Mouse (Mus musculus) heart, embryonic 13.5 days (tissue): ENCODE results near the gene Mef2d. TPM values are rescaled to one million over a fixed set of nuclear protein-coding genes. Genes with fewer than 3 reads are reported as not detected.

Source experiments
- ATAC-seq: fragments of 200-750 bp; cut with Nextera tagmentation; 2 replicates; pipeline ENCODE4 v1.8.0; 2017; ENCODE audit warnings: moderate TSS enrichment; ENCODE audit not compliant: insufficient number of reproducible peaks, low FRiP score, low TSS enrichment; ENCODE audit errors: extremely low read depth
- H3K27ac ChIP-seq: fragments of 300-500 bp; sonication (generic); replicated peaks from 2 replicates; pipeline ENCODE4 v1.5.1; 2015; ENCODE audit warnings: moderate library complexity, mild to moderate bottlenecking, inconsistent platforms
- H3K27me3 ChIP-seq: fragments of 300-500 bp; sonication (generic); replicated peaks from 2 replicates; pipeline ENCODE4 v1.6.1; 2015; ENCODE audit warnings: mild to moderate bottlenecking, inconsistent platforms
- H3K36me3 ChIP-seq: fragments of 300-500 bp; sonication (generic); 2 replicates; pipeline ENCODE4 v1.6.1; 2015; ENCODE audit warnings: mild to moderate bottlenecking, inconsistent platforms
- H3K4me1 ChIP-seq: fragments of 300-500 bp; sonication (generic); 2 replicates; pipeline ENCODE4 v1.6.1; 2015; ENCODE audit warnings: inconsistent platforms
- H3K4me2 ChIP-seq: fragments of 300-500 bp; sonication (generic); 2 replicates; pipeline ENCODE4 v1.6.1; 2015; ENCODE audit warnings: inconsistent platforms, mild to moderate bottlenecking, moderate library complexity
- H3K4me3 ChIP-seq: fragments of 300-500 bp; sonication (generic); 2 replicates; pipeline ENCODE4 v1.5.1; 2015; ENCODE audit warnings: moderate library complexity, mild to moderate bottlenecking, inconsistent platforms
- H3K9ac ChIP-seq: fragments of 300-500 bp; sonication (generic); 2 replicates; pipeline ENCODE4 v1.6.1; 2015; ENCODE audit warnings: inconsistent platforms, mild to moderate bottlenecking, moderate library complexity
- H3K9me3 ChIP-seq: fragments of 300-500 bp; sonication (generic); 2 replicates; pipeline ENCODE4 v1.6.1; 2016; ENCODE audit warnings: inconsistent platforms
- WGBS: fragments of 180-500 bp; shearing (Covaris S2); methylation state at CpG from one replicate; pipeline ENCODE4 v1.1.7; 2015; ENCODE audit warnings: mixed read lengths; 5-methylcytosine and 5-hydroxymethylcytosine counted together
- polyA plus RNA-seq: library from polyadenylated mRNA; unstranded; fragments of >200 nt; fragmentation: Nextera tagmentation; extraction: Ambion mirVana; gene quantifications from 2 replicates; pipeline ENCODE4 v1.2.1, GENCODE M21; 2015

The Mef2d gene
- polyA plus RNA-seq, 1 experiment from 2014 or later = 37.1 TPM

DNA sequence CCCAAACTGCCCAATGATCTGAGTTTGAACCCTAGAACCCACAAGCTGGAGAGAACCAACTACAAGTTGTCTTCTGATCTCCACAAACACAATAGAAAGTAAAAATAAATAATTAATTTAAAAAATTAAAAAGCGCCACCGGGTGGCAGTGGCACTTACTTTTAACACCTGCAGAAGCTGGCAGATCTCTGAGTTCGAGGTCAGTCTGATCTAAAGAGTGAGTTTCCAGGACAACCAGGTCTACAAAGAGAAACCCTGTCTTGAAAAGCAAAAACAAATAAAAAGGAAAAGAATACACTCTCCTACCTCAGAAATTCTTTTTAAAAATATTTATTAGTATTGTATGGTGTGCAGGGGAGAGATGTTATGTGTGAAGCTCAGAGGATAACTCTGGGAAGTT is 4.4 kb upstream of the Mef2d start:
- Histone ChIP-seq H3K9me3 (no peaks in the 10 kb centered on the region), H3K4me2 (peak overlapping the region; percentile 95), H3K4me1 (peaks cover 66% of the 10 kb centered on the region), H3K4me3 (peak overlapping the region; percentile 96), H3K9ac (peak overlapping the region; percentile 77), H3K36me3 (no peaks in the 10 kb centered on the region), H3K27me3 (no peaks in the 10 kb centered on the region), H3K27ac (peak overlapping the region; percentile 100)
- ATAC-seq = no peak
- 9% methylated on average over 3 of the region's 3 CpGs for WGBS

- H3K4me3 ChIP-seq = peak overlapping the region; percentile 96
- under 1% methylated on average over 32 of the region's 32 CpGs for WGBS
- H3K4me1 ChIP-seq = peaks cover 58% of the 10 kb centered on the region
- no peaks in the 10 kb centered on the region for H3K27me3 ChIP-seq
- H3K36me3 ChIP-seq = no peaks in the 10 kb centered on the region
- peak overlapping the region; percentile 90 for H3K9ac ChIP-seq
- peak overlapping the region; percentile 95 for H3K4me2 ChIP-seq
- peak overlapping the region; percentile 100 for H3K27ac ChIP-seq
- peak; percentile 49 for ATAC-seq
- H3K9me3 ChIP-seq = no peaks in the 10 kb centered on the region
Measured at GRCm38 (mm10) chr3:88138336-88139242, 3.6 kb upstream of the Mef2d start.

DNA sequence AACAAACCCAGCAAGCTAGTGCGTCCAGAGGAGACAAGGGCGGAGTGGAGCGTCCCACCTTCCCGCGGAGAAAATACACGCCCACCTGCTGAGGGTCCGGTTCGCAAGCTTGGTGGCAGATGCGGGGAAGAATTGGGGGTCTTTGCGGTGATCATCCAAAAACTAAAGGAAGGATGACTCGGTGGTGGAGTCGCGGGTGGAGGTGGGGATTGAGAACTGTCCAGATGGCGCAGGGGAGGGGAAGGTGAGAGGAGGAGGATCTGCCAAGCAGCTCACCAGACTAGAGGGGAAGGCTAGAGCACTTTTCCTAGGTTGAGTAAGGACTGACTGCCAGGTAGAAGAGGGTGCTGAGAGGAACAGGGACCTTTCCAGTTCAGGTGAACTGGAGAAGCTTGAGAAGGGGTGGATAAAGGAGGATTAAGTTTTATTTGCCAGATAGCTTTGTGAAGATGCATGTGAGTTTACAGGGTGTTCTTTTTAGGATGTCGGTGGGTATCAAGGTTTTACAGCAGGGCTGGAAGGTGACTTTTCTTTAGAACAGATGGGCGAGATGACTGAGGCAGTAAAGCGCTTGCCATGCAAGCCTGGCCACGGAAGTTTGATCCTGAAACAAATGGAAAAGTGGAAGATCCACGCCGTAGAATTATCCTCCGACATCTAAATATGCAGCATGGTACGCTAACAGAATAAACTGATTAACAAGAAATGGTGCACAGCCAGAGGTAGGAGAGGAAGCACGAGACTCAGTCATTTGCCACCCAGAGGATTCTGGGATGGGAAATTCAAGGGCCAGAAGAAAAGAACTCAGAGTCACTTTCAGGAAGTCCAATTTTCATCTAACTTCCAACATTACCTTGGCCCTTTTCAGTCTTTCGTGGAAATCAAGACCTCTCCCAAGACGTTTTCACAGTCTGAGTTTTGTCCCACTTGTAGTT is 2.7 kb upstream of the Mef2d start:
- H3K9me3 ChIP-seq = no peaks in the 10 kb centered on the region
- H3K36me3 ChIP-seq = no peaks in the 10 kb centered on the region
- ATAC-seq = no peak
- H3K27ac ChIP-seq = peak overlapping the region; percentile 100
- no peaks in the 10 kb centered on the region for H3K27me3 ChIP-seq
- peak overlapping the region; percentile 90 for H3K9ac ChIP-seq
- WGBS = 15% methylated on average over 25 of the region's 25 CpGs
- peaks cover 58% of the 10 kb centered on the region for H3K4me1 ChIP-seq
- H3K4me2 ChIP-seq = peak overlapping the region; percentile 95
- peak overlapping the region; percentile 96 for H3K4me3 ChIP-seq

DNA sequence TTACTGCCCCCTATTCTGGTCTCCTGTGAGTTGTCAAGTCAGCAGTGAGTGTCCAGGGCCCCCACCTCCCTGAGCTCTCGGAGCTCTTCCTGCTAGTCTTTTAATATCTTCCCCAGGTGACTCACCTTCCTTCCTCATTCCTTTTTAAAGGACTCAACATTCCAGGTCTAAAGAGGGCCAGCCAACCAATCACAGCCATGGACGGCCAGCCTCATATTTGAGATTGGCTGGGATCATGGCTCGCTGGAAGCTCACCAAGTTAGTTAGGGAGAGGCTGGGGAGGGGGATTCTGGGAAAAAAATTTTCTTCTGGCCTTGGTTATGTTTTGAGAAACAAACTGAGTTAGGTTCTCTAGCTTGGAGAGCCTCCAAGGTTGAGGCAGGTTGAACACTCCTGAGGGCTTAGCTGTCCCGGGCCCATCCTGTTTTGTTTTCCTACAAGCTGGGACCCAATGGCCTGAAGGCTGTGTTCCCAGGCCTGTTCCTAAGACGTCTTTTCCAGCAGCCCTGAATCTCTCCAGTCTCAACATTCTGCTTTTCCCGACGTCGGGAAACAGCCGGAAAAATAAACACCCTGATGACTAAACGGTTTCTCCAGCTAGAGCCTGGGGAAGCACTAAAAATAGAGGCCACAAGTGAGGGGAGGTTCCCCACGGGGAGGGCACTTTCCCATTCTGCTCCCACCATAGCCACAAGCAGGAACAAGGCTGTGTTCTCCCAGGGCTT is 1.8 kb upstream of the Mef2d start:
- 7% methylated on average over 11 of the region's 11 CpGs for WGBS
- H3K9ac ChIP-seq = peak overlapping the region; percentile 90
- no peak for ATAC-seq

DNA sequence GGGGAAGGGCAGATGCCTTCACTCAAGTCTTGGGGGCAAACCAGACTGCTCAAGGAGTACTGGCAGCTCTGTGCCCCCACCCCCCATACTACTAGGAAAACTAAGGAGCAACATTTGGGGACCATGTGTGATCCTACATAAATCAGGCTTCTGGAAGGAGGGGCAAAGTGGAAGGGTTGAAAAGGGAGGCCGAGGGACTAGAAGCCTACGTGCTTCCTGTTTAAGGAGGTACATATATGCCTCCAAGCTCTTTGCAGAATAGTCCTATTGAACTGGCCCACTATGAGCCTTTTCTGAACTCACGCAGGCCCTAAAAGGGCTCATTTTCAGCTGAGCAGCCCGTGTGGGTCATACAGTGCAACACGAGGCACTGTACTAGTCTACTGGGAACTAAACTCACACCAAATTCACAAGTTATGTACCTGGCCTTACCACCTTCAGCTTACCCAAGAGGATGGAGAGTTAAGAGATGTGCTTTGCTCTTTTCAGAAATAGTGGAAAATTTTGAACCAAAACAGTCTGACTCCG is 1.2 kb upstream of the Mef2d start:
- peak overlapping the region; percentile 96 for H3K4me3 ChIP-seq
- peaks cover 4% of the 10 kb centered on the region; the same call in 1 of the 2 replicates for H3K36me3 ChIP-seq
- peak overlapping the region; percentile 98 for H3K9ac ChIP-seq
- 28% methylated on average over 6 of the region's 6 CpGs for WGBS
- no peaks in the 10 kb centered on the region for H3K27me3 ChIP-seq
- H3K4me2 ChIP-seq = peak overlapping the region; percentile 95
- peak overlapping the region; percentile 100 for H3K27ac ChIP-seq
- ATAC-seq = no peak
- peaks cover 65% of the 10 kb centered on the region for H3K4me1 ChIP-seq
- H3K9me3 ChIP-seq = no peaks in the 10 kb centered on the region

More for the DNA sequence above, 1.8 kb upstream of the Mef2d start:
- Histone ChIP-seq H3K4me3 (peak overlapping the region; percentile 96), H3K9me3 (no peaks in the 10 kb centered on the region), H3K36me3 (no peaks in the 10 kb centered on the region), H3K27ac (peak overlapping the region; percentile 100), H3K27me3 (no peaks in the 10 kb centered on the region), H3K4me1 (peaks cover 59% of the 10 kb centered on the region), H3K4me2 (peak overlapping the region; percentile 95)

GRCm38 (mm10) chr3:88141439-88141786 is 759 bp upstream of the Mef2d start:
- Histone ChIP-seq H3K4me3 (peak overlapping the region; percentile 96), H3K9me3 (no peaks in the 10 kb centered on the region), H3K27ac (peak overlapping the region; percentile 100), H3K4me2 (peak overlapping the region; percentile 95), H3K27me3 (no peaks in the 10 kb centered on the region), H3K4me1 (peaks cover 69% of the 10 kb centered on the region), H3K36me3 (peaks cover 4% of the 10 kb centered on the region; the same call in 1 of the 2 replicates), H3K9ac (peak overlapping the region; percentile 98)
- no peak for ATAC-seq
- WGBS = 7% methylated on average over 9 of the region's 9 CpGs

GRCm38 (mm10) chr3:88142546-88142915 is 359 bp downstream of the Mef2d start:
- peak overlapping the region; percentile 100 for H3K27ac ChIP-seq
- no peaks in the 10 kb centered on the region for H3K9me3 ChIP-seq
- peak; percentile 23 for ATAC-seq
- H3K27me3 ChIP-seq = no peaks in the 10 kb centered on the region
- peaks cover 73% of the 10 kb centered on the region for H3K4me1 ChIP-seq
- peak overlapping the region; percentile 96 for H3K4me3 ChIP-seq
- peak overlapping the region; percentile 95 for H3K4me2 ChIP-seq
- H3K9ac ChIP-seq = peak overlapping the region; percentile 98
- H3K36me3 ChIP-seq = peaks cover 4% of the 10 kb centered on the region; the same call in 1 of the 2 replicates
- 0% methylated on average over 56 of the region's 57 CpGs for WGBS

DNA sequence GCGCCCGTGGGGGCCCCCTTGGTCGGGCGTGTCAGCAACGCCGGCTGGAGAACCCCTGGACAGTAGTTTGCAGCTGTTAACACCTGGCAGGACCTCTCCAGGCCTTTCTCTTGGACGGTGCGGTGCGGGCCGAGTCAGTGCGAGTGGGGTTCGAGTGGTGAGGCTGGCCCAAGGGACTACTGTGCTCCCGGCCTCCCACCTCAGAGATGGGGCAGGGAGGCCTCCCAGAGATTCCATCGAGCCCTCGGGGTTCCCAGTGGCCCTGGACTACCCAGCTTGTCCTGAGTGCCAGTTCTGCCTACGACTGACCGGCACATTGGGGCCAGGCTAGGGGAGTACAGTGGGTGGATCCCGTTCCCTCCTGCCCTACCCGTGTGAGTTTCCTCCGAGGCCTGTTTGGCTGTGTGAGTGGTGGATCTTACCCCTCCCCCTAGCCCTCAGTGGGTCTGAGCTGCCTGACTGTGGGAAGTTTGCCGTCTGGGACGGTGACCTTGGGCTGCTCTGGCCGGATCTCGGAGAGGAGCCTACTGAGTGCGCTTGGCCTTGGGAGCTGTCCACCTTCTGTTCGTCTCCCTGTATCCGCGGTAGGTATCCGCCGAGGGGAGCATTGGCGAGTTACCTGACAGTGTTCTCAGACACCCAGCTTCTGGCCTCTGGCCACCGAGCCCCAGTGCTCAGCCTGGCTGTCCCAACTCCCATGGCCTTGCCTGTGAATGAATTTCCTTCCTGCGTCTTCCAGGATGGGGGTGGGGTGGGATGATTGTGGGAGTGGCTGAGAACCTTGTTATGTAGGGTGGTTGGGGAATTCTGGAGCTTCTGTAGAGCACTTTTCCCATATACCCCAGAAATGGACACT is 972 bp downstream of the Mef2d start:
- WGBS = under 1% methylated on average over 33 of the region's 33 CpGs
- Histone ChIP-seq H3K36me3 (peaks cover 4% of the 10 kb centered on the region; the same call in 1 of the 2 replicates), H3K4me3 (peak overlapping the region; percentile 96), H3K9me3 (no peaks in the 10 kb centered on the region), H3K27ac (peak overlapping the region; percentile 100), H3K4me1 (peaks cover 73% of the 10 kb centered on the region), H3K9ac (peak overlapping the region; percentile 98), H3K27me3 (no peaks in the 10 kb centered on the region), H3K4me2 (peak overlapping the region; percentile 95)
- ATAC-seq = no peak

DNA sequence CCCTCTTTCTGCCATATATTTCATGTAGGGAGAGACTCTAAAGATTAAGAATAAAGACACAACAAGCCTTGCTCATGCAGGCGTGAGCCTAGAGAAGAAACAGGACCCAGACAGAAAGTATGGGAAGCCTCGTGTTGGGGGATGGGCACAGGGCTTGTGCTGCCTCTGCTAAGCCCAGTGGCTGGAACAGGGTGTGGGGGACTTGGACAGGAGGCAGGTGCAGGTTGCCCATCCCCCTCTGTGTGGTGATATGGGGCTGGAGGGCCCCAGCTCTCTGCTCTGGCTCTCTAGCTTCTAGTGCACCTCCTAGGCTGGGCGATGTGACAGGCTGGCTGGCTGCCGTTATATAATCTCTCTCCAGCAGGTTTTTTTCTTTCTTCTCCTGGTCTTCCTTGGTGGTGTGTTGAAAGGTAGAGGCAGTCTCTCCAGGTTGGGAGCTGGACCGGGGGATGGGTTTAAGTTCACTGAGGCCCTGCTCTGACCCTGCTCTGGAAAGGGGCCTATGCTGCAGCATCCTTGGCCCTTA is 1.9 kb downstream of the Mef2d start:
- H3K27ac ChIP-seq = peak overlapping the region; percentile 100
- H3K4me2 ChIP-seq = peak overlapping the region; percentile 95
- ATAC-seq = 0 out of 2 replicates have a peak, but pooled peaks have one; percentile 4
- H3K27me3 ChIP-seq = no peaks in the 10 kb centered on the region
- peak overlapping the region; percentile 98 for H3K9ac ChIP-seq
- H3K4me3 ChIP-seq = peak overlapping the region; percentile 96
- no peaks in the 10 kb centered on the region for H3K9me3 ChIP-seq
- H3K36me3 ChIP-seq = peaks cover 4% of the 10 kb centered on the region; the same call in 1 of the 2 replicates
- peaks cover 81% of the 10 kb centered on the region for H3K4me1 ChIP-seq
- 6% methylated on average over 5 of the region's 5 CpGs for WGBS
